Mouse (Mus musculus): ENCODE data around the gene Gm10309.

The Gm10309 gene

DNA sequence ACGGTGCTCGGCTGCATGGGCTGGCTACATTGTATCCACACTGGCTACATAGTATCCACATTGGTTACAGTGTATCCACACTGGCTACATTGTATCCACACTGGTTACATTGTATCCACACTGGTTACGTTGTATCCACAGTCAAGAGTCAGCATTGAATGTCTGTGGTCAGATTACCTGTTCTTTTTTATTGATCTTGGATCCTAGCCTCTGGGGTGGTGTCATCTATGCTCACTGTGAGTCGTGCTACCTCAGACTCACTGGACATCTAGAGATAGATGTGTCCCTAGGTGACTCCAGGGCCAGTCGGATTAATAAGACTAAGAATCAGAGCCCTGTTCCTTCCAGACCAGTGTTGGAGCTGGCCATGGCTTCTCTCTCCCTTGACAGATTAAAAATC lies 34.9 kb downstream of the Gm10309 start:
- DNase-seq (ENCODE audit: low spot score), result no peak

DNA sequence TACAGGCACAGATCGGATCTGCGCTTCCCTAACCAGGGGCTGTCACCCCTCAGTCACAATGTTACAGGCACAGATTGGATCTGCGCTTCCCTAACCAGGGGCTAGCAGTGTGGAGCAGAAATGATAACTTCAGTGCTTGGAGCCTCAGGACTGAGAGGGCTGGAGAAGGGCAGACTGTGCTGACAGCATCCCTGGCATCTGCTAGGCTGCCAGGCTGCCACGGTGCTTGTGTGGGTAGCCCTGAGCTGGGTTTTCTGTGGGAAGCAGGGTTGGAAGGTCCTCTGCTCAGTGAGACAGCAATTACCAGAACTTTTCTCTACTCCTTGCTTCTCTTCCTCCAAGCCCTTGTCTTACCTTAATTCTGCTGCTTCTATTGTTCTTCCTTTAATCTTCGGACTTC lies 37.1 kb downstream of the Gm10309 start:
- no peak for DNase-seq (ENCODE audit: low spot score)

DNA sequence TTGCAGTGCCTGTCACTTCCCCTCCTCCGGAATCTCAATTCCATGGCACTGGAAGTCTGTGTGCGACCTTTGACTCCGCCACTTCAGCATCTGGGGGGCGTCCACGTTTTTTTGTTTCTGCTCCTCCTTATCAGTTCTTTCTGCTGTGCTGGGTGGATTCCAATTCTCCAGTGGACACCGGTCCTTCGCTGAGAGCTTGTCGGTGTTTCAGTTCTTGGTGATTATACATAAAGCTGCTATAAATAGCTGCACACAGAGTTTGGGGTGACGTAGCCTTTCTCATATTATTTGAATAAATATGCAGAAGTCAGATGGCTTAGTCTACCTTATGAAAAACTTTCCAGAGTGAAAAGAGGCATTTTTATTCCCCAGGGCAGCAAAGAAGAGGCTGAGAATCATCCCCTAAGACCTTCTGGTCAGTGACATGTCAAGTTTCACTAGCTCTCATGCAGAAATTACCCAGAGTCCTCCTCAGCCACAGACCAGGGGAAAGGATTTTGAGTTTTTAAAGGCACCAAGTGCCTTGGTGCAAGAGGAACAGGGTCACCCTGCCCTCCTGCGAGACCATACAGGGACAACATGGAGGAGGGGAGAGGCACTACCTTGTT lies 37.6 kb downstream of the Gm10309 start:
- no peak for DNase-seq (ENCODE audit: low spot score)

DNA sequence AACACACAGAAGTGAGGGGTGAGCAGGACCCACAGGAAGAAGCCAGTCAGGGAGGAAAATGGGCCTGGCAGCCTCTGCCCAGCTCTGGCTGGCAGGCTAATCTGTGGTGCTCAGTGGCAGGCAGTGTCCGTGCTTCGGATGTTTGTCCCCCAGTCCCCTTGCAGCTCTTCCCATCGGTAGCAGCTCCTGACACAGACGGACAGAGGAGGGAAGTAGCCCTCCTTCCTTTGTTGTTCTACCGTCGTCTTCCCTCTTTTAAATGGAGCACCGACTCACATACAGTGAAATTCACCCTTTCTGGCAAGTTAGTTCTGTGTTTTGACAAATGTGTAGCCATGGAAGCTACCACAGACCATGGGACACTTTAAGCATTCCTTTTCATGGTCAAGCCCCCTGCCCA lies 38.2 kb downstream of the Gm10309 start:
- no peak for DNase-seq (ENCODE audit: low spot score)

DNA sequence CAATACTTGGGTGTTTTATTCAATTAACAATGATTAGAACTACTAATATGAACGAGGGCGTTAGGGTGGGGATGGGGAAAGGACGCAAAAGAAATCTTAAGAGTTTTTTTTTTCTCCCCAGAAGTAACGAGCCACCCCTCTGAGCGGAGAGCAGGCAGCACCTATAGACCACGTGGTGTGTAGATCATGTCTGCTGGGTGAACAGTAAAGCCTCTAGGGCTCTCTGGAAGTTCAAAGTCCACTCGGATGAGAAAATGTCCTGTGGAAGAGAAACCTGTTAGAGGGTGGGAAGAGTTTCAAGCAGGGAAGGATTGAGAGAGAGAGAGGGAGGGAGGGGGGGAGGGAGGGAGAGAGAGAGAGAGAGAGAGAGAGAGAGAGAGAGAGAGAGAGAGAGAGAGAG lies 38.6 kb downstream of the Gm10309 start:
- no peak for DNase-seq (ENCODE audit: low spot score)

DNA sequence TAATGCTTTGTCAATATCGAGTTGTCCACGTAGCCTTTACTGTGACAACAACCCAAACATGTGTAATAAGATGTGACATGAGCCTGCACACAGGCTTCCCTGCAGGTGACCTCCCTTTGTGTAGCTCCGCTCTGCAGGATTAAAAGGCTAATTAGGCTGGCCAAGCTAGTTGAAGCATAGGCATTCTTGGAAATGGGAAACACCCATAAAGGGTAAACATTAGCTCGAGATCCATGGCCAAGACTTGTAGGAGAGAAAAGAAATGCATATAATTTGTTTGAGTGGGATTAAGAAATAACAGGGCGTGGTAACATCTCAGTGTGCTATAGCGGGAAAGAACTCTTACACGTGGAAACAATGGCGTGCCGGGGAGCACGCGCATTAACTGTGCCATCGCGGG lies 39.2 kb downstream of the Gm10309 start:
- no peak for DNase-seq (ENCODE audit: low spot score)

DNA sequence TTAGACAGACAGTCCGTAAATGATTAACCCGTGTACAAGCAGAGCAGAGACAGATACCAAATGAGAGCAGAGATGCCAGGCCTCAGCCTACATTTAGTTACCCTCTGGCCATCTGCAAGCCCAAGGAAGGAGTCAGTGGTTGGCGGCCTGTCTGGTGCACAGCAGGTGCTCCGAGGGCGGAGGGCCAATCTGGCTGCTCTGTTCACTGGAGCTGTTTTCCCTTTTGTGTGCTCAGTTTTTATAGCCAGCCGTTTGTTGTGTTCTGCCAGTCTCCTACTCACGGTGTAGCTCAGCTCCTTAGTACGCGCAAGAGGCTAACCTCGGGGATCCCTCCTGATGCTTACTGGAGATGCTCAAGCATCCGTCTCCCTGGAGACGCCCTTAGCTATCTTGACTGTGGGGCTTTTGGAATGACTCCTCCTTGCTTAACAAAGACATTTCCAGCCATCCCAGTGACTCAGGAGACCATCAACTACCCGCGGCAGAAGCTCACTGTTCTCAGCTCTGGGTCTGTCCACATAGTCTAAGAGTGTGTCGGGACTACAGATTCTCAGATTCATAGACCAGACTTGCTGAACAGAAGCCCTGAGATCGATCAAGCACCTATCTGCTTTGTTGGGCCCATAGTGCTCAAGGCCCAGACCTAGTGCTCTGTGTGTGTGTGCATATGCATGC lies 40.2 kb downstream of the Gm10309 start:
- no peak for DNase-seq (ENCODE audit: low spot score)

DNA sequence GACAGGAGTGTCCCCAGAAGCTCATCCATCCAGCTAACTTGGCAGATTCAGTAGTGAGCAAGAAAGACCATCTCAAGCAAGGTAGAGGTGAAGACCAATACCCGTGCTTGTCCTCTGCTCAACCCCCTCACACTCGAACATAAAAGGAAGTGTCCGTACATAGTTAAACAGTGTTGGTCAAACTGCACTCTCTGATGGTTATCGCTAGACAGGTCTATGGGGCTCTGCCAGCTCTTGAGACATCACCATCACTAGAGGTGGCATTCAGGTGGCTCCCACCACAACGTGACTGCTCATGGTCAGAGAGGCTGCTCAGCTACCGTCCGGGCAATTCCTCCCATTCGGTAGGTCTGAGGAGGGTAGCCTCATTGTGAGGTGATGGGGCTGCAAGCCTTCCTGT lies 40.8 kb downstream of the Gm10309 start:
- no peak for DNase-seq (ENCODE audit: low spot score)

DNA sequence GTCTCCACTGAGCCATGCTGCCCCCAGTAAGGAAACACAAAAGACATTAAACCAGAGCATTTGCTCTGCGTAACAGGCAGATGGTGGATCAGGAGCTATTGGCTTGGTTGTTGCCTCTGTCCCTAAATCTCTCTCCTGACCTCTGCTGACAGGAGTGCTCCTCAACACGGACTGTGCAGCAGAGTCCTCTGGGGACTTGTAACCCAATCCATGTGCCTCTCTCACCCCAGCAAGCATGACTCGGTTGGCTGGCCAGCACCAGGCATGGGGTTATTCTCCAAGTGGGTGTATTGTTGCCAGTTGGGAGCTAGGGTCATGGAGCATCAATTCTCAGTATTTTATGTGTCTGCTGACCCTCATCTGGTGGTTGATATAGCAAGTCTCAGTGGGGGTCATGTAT lies 41.7 kb downstream of the Gm10309 start:
- DNase-seq (ENCODE audit: low spot score), result no peak

DNA sequence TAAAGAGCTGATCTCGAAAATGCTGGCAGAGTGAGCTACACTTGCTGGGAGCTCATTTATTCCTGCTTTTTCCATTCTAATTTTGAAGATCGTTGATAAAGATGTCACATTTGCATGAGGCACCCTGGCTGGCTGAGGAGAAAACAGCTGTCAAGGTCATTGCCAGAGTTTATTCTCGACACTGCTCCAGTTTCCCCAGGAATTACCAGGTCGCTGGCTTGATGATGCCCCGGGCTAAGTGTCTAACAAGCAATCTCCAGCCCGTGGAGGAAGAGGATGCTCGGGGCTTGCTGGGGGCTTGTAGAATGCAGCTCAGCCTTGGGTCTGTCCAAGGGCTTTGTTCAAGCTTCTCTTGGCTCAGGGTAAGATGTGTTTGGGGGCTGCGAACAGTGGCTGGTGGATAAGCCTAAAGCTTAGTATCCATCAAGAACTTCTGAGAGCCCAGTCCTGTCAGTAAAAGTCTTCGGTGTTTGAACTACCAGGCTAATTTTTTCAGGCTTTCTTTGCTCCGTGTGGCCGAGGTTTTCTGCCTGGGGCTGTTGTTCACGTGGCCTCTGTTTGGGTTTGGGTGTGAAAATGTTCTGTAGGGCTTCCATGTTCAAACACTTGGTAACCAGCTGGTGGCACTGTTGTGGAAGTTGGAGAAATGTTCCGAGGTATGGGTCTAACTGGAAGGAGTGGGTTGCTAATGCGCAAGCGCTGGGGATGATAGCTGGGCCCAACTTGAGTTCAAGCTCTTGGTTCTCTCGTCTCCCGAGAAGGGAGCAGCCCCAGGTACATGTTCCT lies 44.2 kb downstream of the Gm10309 start:
- DNase-seq (ENCODE audit: low spot score), result no peak

DNA sequence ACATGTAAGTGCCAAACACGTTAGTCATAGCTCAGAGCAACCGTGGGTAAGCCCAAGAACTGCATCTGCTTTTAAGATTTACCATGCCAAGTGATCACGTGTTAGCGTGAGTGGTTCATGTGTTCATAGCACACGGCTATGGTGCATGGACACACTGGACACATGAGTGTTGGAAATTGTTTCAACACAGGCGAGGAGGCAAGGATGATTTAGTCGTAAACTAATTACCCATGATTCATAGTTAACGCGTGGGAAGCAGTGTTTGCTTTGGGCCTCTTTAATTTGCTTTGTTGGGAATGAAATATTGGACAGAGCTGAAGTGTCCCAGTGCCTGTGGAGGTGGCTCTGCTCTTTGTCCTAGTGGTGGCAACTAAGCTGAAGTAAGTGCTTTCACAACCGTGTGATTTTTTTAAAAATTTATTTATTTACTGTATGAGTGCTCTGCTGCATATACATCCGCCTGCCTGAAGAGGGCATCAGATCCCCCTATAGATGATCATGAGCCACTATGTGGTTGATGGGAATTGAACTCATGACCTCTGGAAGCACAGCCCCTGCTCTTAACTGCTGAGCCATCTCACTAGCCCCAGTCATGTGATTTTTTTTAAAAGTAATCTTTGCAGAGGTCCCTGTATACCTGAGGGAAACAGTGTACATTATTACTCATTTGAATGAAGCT lies 46.6 kb downstream of the Gm10309 start:
- DNase-seq (ENCODE audit: low spot score), result no peak

DNA sequence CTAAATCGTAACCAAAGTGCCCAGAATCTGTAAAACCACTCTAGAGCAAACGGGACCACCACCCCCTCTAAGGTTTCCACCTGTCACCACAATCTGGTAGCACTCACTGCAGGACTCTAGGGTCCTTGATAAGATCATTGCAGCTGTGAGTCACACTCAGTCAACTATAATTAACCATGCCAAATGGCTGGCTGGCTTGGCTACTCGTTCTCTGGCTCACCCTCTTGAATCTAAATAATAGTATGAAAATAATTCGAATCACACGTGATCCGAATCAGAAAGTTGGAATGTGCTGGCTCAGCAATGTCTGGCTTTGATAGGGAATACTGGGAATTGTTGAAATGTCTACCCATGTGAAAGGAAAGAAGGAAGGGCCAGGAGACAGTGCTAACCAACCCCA lies 48.5 kb downstream of the Gm10309 start:
- no peak for DNase-seq (ENCODE audit: low spot score)

DNA sequence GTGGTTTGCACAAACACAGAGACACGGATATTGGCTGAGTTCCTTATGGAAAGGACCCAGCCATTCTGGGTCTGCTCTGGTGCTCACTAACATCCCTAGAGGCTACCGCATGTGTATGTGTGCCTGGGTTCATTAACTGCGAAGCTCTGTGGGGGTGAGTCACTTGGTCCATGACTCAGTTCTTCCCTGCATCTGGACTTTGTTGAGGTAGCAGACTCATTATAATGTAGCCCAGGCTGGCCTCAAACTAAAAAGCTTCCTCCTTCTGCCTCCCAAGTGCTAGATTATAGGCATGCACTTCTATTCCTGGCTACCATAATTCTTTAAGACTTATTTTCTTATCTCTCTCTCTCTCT lies 50.7 kb downstream of the Gm10309 start:
- no peak for DNase-seq (ENCODE audit: low spot score)

DNA sequence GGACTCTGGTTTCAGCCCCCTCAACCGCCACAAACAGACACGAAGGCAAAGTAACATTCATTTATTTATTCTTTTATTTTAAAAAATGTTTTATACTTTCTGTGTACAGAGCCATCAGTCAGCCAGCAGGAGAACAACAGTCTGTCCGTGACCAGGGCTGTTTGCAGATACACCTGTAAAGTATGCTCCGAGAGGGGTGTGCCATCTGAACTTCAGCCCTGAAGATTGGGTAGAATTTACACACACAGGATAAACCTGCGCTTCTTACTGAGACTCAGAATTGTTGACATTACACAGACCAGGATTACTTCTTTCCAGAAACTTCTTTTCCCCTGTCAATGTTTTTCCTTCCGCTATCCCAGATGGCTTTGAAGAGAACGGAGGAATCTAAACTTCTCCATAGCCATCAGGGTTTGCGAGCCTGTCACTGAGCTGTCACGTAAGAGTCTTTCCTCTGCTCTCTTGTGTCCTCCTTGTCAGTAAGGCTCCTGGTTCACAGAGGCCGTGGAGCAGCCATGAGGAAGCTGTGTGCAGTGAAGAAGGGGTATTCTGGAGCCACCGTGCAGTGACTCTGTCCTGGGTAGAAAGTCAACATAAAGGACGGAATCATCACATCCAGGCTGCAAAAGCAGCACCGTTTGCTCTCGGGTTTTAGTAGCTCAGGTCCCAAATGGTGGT lies 51.2 kb downstream of the Gm10309 start:
- no peak for DNase-seq (ENCODE audit: low spot score)

DNA sequence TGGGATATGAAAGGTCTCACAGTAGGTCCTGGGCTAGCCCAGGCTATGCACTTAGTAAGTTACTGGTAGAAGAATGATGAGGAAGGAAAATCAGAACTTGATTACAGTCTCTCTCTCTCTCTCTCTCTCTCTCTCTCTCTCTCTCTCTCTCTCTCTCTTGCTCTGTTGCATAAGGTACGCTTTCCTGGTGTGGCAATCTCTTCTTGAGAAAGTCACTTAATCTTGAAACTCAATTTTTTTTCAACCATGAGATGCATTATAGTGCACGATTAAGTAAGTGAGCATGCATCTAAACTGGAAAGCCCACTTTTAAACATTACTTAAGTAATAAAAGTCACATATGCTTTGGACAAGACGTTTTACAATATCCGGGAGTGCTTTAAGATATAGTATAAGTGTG lies 52.1 kb downstream of the Gm10309 start:
- no peak for DNase-seq (ENCODE audit: low spot score)
